Comparison of ENCODE assay signal across 8 mouse cellular contexts in the genomic region with DNA sequence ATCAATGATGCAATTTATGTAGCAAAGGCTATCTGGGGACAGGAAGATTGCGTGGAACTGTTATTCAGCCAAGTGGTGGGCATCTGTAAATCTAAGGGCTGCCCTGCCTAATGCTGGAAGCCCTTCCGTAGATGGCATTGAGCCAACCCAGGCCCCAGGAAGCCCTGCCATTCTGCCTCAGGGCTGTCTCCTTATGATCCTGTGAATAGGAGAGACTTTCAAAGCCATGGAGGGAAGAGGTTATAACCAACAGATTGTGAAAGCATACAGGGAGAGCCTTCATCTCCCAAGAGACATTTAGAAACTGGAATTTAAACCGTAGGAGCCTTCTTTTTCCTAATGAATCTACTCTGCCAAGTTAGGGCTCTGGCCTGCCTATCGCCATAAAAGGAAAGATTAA. TPM values are rescaled to one million over a fixed set of nuclear protein-coding genes. Genes with fewer than 3 reads are reported as not detected.
DNase-seq lines count a peak whose midpoint lies in the region; ATAC-seq and TF ChIP-seq lines count a peak whose summit lies in the region.

No protein-coding gene starts in this region.

- H3K36me3 ChIP-seq in midbrain, embryonic 13.5 days: no peaks in the 10 kb centered on the region
- H3K36me3 ChIP-seq in midbrain, embryonic 10.5 days: no peaks in the 10 kb centered on the region
- H3K36me3 ChIP-seq in intestine, embryonic 14.5 days (ENCODE audit: control insufficient read depth, insufficient read depth, low read length): no peaks in the 10 kb centered on the region

- 58% methylated on average over 4 of the region's 4 CpGs for WGBS in midbrain, embryonic 13.5 days
- 87% methylated on average over 4 of the region's 4 CpGs for WGBS in midbrain, embryonic 10.5 days
- 28% methylated on average over 4 of the region's 4 CpGs for WGBS in intestine, embryonic 14.5 days
- 28% methylated on average over 4 of the region's 4 CpGs for WGBS in lung, adult 2 months

- no peak overlapping the region for H3K9ac ChIP-seq in midbrain, embryonic 13.5 days (replicated peaks)
- peak overlapping the region; percentile 71 for H3K9ac ChIP-seq in intestine, embryonic 14.5 days (ENCODE audit: low read length)

- no peak for TF ChIP-seq CTCF in lung, adult 2 months (IDR thresholded peaks at IDR 0.05; ENCODE audit: insufficient read depth, low read length)

- H3K27ac ChIP-seq in midbrain, embryonic 13.5 days: no peak overlapping the region
- H3K27ac ChIP-seq in midbrain, embryonic 10.5 days (replicated peaks): no peak overlapping the region
- peak overlapping the region; percentile 97 for H3K27ac ChIP-seq in intestine, embryonic 14.5 days (ENCODE audit: low read depth)

- H3K4me2 ChIP-seq in midbrain, embryonic 13.5 days (replicated peaks): no peak overlapping the region
- peak overlapping the region; percentile 64 for H3K4me2 ChIP-seq in intestine, embryonic 14.5 days (ENCODE audit: low read length)

- peak; percentile 31; the same call in 1 of the 2 replicates for TF ChIP-seq POLR2A in lung, adult 2 months (IDR thresholded peaks at IDR 0.05; ENCODE audit: borderline replicate concordance, extremely low read depth, low read depth, low read length)

- ATAC-seq in midbrain, embryonic 13.5 days: 0 out of 2 replicates have a peak, but pooled peaks have one; percentile 30
- no peak for ATAC-seq in intestine, embryonic 14.5 days (replicated peaks; ENCODE audit: low FRiP score, low TSS enrichment, low read depth)
- no peak for ATAC-seq in erythroblast, adult 5-6 weeks (replicated peaks; ENCODE audit: low FRiP score, poor library complexity, severe bottlenecking)

- H3K4me1 ChIP-seq in midbrain, embryonic 13.5 days (replicated peaks): peaks cover 8% of the 10 kb centered on the region; the same call in 1 of the 2 replicates
- H3K4me1 ChIP-seq in midbrain, embryonic 10.5 days: 0 out of 2 replicates have a peak, but pooled peaks cover 13% of the 10 kb centered on the region
- H3K4me1 ChIP-seq in intestine, embryonic 14.5 days (replicated peaks; ENCODE audit: control insufficient read depth, insufficient read depth, low read length): no peaks in the 10 kb centered on the region
- peaks cover 4% of the 10 kb centered on the region for H3K4me1 ChIP-seq in lung, adult 2 months (ENCODE audit: control insufficient read depth, insufficient read depth, low read length)

- DNase-seq in midbrain, embryonic 10.5 days (ENCODE audit: low spot score): no peak
- peak; percentile 56 for DNase-seq in fat pad, adult 2 months (ENCODE audit: extremely low read depth, low read depth, low spot score)
- no peak for DNase-seq in intestine, embryonic 14.5 days (ENCODE audit: low spot score)
- peak; percentile 51 for DNase-seq in lung, adult 2 months
- DNase-seq in left cerebral cortex, adult 18-20 months (ENCODE audit: low spot score in 2 of 2): no peak
- no peak for DNase-seq in spleen, postnatal 4 days (ENCODE audit: low spot score in 2 of 2)

- no peaks in the 10 kb centered on the region for H3K27me3 ChIP-seq in midbrain, embryonic 13.5 days
- H3K27me3 ChIP-seq in midbrain, embryonic 10.5 days (ENCODE audit: low read depth, poor library complexity, severe bottlenecking): no peaks in the 10 kb centered on the region
- H3K27me3 ChIP-seq in intestine, embryonic 14.5 days (replicated peaks; ENCODE audit: control insufficient read depth, insufficient read depth, low read length): no peaks in the 10 kb centered on the region

- H3K4me3 ChIP-seq in midbrain, embryonic 13.5 days (replicated peaks): no peak overlapping the region
- H3K4me3 ChIP-seq in midbrain, embryonic 10.5 days: no peak overlapping the region
- H3K4me3 ChIP-seq in intestine, embryonic 14.5 days (ENCODE audit: low read depth, low read length): peak overlapping the region; percentile 55
- peak overlapping the region; percentile 88 for H3K4me3 ChIP-seq in lung, adult 2 months (replicated peaks; ENCODE audit: extremely low read depth, low read depth, low read length)

- H3K9me3 ChIP-seq in midbrain, embryonic 13.5 days: no peaks in the 10 kb centered on the region
- H3K9me3 ChIP-seq in midbrain, embryonic 10.5 days (replicated peaks): no peaks in the 10 kb centered on the region
- H3K9me3 ChIP-seq in intestine, embryonic 14.5 days (ENCODE audit: control insufficient read depth, low read length): no peaks in the 10 kb centered on the region

RNA-seq across cellular contexts. Expression of gene Cavin2, which starts 1.7 kb away (rescaled TPM):
- polyA plus RNA-seq in midbrain, embryonic 13.5 days (2015; fragmentation: Nextera tagmentation; extraction: Ambion mirVana): 3.2 and 4.2 TPM in 2 replicates
- 2.0 and 3.1 TPM in 2 replicates for polyA plus RNA-seq in midbrain, embryonic 10.5 days (2016; fragmentation: Nextera tagmentation; extraction: Ambion mirVana)
- polyA plus RNA-seq in intestine, embryonic 14.5 days (2014; fragmentation: Nextera tagmentation; extraction: Ambion mirVana): 93.6 and 101 TPM in 2 replicates
- polyA plus RNA-seq in lung, adult 2 months (2012; rRNA removed): 256 and 286 TPM in 2 replicates
- 0.42 and 0.58 TPM in 2 replicates for total RNA-seq in erythroblast, adult 5-6 weeks (2015; ENCODE audit: low replicate concordance)
- 0.70 and 1.2 TPM in 2 replicates for total RNA-seq in erythroblast, adult 5-6 weeks (2017; ENCODE audit: low replicate concordance)
- 1 to 10 TPM; 8.8 to 8.9 TPM for total RNA-seq in left cerebral cortex, adult 18-20 months (2021)

Comparison
In these comparisons a context has a peak if more than half of its experiments do, and no peak if none do; other contexts are left out.
1. H3K4me3 ChIP-seq: peak in intestine, embryonic 14.5 days (single experiment) and lung, adult 2 months (single experiment); none in midbrain, embryonic 13.5 days (single experiment) and midbrain, embryonic 10.5 days (single experiment).
2. DNase-seq: peak in fat pad, adult 2 months (single experiment) and lung, adult 2 months (single experiment); none in midbrain, embryonic 10.5 days (single experiment), intestine, embryonic 14.5 days (single experiment), left cerebral cortex, adult 18-20 months (0 of 2) and spleen, postnatal 4 days (0 of 2).
3. RNA of gene Cavin2, which starts 1.7 kb away (polyA plus RNA-seq): 256 to 286 TPM in lung, adult 2 months and 93.6 to 101 TPM in intestine, embryonic 14.5 days; 3.2 to 4.2 TPM in midbrain, embryonic 13.5 days and 2.0 to 3.1 TPM in midbrain, embryonic 10.5 days; every median in the first group is over 10 times any median in the second.